Mouse (Mus musculus): ENCODE results near the gene Plekha5.
"Not testable (repeated sequence)": the region's sequence is repeated elsewhere in the genome, so short reads cannot be mapped to it uniquely, and the experiment has no call there.

The Plekha5 gene

DNA sequence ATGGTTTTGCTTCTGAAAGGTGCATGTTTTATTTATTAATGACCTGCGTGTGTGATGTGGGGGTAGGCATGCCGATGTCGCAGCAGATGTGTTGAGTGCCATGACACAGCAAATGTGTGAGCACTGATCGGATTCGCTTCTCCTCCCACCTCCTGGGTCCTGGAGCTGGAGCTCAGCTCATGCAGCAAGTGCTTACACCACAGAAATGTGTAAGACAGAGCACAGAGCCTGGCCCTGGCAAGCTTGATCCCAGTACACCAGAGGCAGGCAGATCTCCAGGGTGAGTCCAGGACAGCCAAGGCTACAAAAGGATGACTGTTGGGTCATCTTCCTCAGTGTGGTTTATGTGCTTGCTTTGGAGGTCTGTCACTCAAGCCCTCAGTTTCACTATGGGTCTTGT lies 109.8 kb downstream of the Plekha5 start:
- no peak for DNase-seq

DNA sequence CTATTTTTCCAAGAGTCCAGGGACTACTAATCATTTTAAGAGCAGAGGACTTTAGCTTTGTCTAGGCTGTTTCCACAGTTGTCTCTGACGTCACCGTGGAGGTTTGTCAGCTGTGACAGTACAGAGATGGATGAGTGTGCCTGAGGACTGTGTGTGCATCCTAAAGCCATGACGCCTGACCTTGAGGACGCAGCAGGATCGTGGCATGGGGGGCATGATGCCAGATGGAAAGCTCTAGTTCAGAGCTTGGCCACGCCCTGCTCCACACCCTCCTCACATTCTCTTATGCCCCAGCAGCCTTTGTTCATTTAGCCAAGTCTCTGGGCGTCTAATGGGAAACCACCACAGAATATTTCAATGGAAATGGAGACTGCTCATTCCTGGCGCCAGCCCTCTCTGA lies 111.7 kb downstream of the Plekha5 start:
- no peak for DNase-seq

- no peak for DNase-seq
Measured at GRCm38 (mm10) chr6:140541919-140542318, 118.1 kb downstream of the Plekha5 start.

- no peak for DNase-seq
Measured at GRCm38 (mm10) chr6:140543005-140543794, 119.3 kb downstream of the Plekha5 start.

DNA sequence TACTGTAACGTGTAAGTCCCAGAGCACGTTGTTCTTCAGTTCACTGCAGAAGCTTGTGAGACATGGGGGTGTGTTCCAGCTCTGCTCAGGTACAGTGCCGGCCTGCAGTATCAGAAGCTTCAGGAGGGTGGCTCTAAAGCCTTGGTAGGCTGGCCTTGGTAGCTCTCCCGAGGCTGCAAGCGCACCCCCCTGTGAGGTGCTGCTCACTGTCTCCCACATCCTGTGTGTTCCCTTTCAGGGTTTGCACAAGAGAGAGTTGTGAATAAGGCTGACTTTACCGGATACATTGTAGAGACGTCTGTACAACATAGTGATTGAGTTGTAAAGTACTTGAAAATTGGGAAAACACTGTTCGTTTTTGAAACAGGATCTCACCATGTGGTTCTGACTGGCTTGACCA lies 122.2 kb downstream of the Plekha5 start:
- no peak for DNase-seq

GRCm38 (mm10) chr6:140546648-140547201 lies 122.9 kb downstream of the Plekha5 start:
- peak; percentile 54 for DNase-seq

DNA sequence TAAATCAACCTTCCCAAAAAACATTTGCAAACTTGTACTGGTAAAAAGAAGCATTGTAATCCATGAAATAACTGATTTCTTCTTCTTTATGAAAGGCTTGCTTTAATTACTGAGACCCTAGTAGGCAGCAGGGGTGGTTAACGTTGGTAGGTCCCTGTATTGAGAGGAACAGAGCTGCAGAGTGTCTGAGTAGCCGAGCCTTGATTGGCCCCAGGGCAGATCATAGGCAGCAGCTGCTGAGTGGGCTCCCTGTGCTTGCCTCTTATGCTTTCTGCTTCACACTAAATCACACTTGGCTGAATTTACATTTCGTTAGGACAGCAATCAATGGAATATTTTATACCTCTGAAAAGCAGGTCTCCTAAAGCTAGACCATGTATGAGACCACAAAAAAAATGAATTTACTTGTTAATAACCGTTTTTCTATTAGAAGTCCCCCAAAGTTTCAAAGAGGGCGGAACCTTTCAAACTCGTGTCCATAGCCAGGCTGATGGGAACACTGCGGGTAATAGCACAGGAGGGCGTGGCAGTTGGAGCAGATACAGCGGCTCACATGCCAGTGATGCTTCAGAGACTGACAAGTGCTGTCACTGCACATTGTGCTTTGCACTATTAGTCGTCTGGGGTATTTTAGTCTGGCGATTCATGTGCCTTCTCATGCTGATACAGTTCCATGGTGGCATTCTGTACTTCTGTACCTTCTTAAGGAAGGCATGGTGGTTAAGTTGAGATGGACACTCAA lies 123.5 kb downstream of the Plekha5 start:
- DNase-seq: no peak

GRCm38 (mm10) chr6:140548082-140548769 lies 124.4 kb downstream of the Plekha5 start:
- DNase-seq: no peak

- no peak for DNase-seq
Measured at GRCm38 (mm10) chr6:140550741-140551140, 126.9 kb downstream of the Plekha5 start.

GRCm38 (mm10) chr6:140554261-140554660 lies 130.4 kb downstream of the Plekha5 start:
- DNase-seq: peak; percentile 31

DNA sequence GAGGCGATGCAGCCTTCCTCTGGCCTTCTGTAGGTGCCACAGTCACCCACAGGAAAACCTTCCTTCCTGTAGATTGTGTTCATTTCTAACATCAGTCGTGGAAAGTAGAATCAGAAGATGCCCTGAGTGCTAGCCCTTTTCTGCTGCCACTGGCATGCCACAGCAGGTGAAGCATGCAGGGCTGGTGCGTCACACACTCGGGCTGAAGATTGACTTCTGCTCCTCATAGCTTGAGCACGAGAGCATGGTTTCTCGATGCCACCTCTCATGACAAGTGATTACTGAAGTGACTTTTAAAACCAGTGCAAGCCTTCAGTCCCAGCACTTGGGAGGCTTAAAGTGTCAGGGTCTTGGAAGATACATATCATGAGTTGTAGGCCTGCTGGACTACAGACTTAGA lies 135.6 kb downstream of the Plekha5 start:
- no peak for DNase-seq

DNA sequence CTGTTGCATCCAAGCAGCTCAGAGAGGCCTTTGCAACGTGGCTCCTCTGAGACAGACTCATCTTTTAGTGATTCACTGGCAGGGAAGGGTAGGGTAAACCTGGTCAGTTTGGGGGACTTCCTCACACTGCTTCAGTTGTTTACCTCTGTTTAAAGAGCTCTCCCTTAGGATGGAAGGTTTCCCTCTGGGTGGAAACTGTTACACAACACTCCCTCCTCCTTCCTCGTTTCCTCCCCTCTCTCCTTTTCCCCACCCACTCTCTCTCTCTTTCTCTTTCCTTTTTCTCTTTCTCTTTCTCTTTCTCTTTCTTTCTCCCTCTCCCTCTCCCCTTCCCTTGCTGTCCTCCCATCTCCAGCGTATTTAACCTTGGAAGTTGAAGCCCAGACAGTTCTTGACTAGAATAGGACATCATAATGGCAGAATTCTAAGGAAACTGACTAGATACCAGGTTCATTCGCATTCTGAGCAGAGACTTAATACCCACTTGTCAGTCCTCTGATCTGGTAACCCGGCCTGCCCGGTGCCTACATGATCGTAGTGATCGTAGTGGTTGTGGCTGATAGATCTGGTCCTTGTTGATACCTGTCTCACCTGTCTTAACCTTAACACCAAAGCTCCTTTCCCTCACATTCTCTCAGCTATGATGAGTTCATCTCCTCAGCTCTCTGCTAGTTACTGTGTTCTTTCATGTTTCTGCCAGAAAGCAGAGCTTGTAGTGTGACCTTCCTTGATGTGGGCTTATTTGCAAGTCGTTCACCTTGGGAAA lies 137.5 kb downstream of the Plekha5 start:
- no peak for DNase-seq

- no peak for DNase-seq
Measured at GRCm38 (mm10) chr6:140561917-140562590, 138.2 kb downstream of the Plekha5 start.

- DNase-seq: no peak
Measured at GRCm38 (mm10) chr6:140567199-140567598, 143.3 kb downstream of the Plekha5 start.

DNA sequence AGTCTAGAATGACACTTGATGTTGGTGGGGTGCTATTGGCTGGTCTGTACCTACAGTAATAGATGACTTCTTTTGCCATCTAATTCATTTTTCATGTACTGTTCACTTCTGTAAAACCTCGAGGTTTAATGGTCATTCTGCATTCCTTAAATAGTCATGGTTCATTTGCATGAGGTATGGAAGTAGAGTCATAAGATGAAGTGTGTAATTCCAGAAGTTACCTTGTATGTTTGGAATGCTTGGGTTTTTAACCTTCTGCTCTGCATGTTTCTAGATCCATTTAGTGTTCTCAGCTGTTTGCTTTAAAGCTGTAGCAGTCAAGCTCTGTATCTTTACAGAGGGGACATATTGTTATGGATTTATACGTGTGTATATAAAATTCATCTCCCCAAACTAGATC lies 144.0 kb downstream of the Plekha5 start:
- DNase-seq: no peak

GRCm38 (mm10) chr6:140570152-140570551 lies 146.3 kb downstream of the Plekha5 start:
- DNase-seq: peak; percentile 71

DNA sequence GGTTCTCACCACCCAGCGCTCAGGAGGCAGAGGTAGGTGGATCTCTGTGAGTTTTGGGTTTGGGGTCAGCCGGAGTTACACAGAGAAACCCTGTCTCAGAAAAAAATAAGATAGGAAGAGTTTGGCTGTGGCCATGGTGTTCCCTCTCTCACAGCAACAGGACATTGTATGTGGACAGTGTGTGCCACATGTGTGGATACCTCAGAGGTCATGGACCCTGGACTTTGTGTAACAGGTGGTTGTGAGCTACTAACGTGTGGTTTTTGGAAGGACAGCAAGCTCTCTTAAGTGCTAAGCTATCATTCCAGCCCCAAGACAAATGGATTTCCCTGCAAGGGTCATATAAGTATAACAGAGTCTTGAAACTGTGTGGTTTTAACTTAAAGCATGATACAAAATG lies 151.1 kb downstream of the Plekha5 start:
- no peak for DNase-seq

GRCm38 (mm10) chr6:140576133-140576532 lies 152.3 kb downstream of the Plekha5 start:
- DNase-seq: no peak

DNA sequence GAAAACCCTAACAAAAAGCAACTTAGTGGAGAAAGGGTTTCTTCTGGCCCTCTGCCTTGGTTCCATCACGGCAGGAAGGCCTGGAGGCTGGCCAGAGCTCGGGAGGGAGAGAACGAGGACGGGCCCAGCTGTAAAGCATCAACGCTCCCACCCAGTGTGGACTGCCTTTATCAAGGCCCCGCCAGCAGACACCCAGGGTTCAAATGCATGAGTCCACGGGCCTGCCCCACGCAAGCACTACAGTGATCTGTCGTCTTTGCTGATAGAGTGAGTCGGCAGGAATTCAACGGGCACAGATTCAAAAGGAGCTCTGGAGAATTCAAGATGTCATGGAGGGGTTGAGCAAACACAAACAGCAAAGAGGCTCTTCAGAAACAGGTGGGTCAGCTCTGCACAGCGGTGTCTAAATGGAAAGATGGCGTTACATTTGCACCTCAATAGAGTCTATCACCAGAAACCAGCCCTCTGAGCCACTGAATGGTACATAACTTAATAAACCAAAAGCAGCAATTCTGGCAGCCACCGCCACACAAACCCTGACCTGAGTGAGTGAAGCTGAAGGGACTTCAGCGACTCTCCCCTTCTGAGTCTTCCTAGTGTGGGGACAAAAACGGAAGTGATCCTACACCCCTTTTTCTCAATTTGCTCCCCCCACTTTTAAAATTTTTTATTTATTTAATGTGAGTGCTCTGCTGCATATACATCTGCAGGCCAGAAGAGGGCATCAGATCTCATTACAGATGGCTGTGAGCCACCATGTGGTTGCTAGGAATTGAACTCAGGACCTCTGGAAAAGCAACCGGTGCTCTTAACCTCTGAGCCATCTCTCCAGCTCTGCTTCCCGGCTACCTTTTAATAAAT lies 153.3 kb downstream of the Plekha5 start:
- peak; percentile 54 for DNase-seq

GRCm38 (mm10) chr6:140577822-140578170 lies 153.9 kb downstream of the Plekha5 start:
- DNase-seq: no peak

DNA sequence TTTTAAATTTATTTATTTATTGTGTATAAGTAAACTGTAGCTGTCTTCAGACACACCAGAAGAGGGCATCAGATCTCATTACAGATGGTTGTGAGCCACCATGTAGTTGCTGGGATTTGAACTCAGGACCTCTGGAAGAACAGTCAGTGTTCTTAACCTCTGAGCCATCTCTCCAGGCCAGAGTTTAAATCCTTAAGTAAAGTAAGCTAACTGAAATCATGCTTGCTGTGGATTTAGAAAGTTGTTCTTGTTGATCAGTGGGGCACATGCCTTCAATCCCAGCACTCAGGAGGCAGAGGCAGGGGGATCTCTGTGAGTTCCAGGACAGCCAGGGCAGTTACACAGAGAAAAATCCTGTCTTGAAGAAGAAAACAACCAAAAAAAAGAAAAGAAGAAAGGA lies 155.1 kb downstream of the Plekha5 start:
- not testable (repeated sequence) for DNase-seq

Data from kidney, postnatal 14 days (tissue).